Mouse (Mus musculus) gastrocnemius, adult 18-20 months (tissue): ENCODE results near the gene Ptprm. TPM values are rescaled to one million over a fixed set of nuclear protein-coding genes. Genes with fewer than 3 reads are reported as not detected.

Experiments used
- DNase-seq: peaks from one replicate; pipeline ENCODE4 v3.0.0; 2021; ENCODE audit warnings: low spot score
- microRNA-seq: library from miRNA; unstranded; fragments of <30 nt; microRNA quantifications from one replicate; pipeline ENCODE4 v1.2.0, GENCODE M21; 2021
- total RNA-seq, 2 experiments: library from RNA; stranded (reverse); gene quantifications; 2 replicates each; pipeline ENCODE4 v1.2.3; 2021

Gene Ptprm
- total RNA-seq, 2 experiments from 2014 or later: 24.8 to 24.9 TPM

- no peak for DNase-seq
These were observed 667.4 kb downstream of the Ptprm start for GRCm38 (mm10) chr17:66686701-66687489.

- DNase-seq: no peak
These were observed 670.8 kb downstream of the Ptprm start for GRCm38 (mm10) chr17:66683411-66683810.

DNA sequence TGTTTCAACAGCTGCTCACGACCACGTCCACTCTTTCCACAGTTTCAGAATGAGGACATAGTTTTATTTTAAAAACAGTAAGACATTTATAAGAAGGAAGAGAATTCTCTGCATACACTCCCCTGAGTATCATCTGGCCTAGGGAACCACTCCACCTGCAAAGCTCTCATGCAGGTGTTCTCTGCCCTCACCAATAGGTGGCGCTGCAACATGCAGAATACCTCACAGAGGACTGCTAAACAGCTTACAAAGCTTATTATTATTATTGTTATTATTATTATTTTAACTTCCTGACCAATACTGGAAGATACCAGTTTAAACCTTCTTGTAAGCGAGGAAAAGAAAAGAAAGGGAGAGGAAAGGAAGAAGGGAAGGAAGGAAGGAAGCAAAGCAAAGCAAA lies 673.6 kb downstream of the Ptprm start:
- peak; percentile 54 for DNase-seq

DNA sequence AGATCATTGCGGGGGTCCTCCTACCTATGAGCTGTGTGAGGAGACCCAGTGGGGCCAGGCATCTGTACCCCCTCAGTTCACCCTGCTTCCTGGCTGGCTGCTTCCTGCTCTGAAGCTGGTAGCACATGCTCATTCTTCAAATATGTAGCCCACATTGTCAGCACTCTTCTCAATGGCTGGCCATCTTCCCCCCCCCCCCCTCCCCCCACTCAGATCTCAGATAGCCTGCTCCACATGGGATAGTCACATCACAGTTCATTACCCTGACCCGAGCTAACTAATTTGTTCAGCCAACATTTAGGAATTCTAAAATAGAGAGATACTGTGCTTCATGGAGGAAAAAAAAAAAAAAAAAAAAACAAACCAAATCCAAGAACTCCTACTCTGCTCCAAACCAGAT lies 679.6 kb downstream of the Ptprm start:
- DNase-seq: no peak

GRCm38 (mm10) chr17:66671715-66672230 lies 682.5 kb downstream of the Ptprm start:
- no peak for DNase-seq

DNA sequence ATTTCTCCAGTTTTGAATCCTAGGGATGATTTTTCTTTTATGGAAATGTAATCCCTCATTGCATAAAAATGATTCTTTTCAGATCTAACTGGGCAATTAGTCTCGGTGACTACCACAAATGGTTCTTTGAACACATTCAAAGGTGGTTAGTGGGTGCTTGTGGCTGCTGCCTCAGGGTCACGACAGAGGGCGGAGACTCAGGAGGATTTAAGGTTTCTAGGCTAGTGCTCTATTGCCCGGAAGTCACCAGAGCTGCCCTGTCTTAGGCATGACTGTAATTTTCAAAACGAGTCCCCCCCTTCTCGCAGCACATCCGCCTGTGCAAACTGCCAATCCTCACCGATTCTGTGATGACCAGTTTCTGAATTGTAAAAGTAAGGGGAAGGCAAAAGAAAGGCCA lies 683.0 kb downstream of the Ptprm start:
- DNase-seq: no peak

- DNase-seq: no peak
These were observed 688.5 kb downstream of the Ptprm start for GRCm38 (mm10) chr17:66665791-66666190.

DNA sequence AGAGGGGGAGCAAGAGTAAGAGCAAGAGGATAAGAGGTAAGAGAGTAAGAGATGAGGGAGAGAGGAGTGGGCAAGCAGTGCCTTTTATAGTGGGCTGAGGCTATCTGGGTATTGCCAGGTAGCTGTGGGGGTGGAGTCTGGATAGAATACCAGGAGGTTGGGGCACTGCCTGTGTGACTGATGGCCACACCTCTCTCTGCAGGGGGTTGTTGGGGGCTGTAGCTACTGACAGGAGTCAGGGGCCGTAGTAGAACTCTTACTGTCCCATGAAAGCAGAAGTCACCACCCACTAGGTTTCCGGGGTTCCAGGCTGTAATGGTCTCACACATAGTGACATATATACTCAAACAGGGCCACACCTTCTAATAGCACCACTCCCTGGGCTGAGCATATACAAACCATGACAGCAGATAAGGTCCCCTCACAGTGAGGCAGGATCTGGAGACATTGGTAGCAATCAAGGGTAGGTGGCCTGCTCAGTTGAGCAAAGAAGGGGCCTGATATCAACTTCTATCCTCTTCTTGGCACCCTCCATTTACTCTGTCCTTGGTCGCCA lies 689.0 kb downstream of the Ptprm start:
- DNase-seq: no peak

DNA sequence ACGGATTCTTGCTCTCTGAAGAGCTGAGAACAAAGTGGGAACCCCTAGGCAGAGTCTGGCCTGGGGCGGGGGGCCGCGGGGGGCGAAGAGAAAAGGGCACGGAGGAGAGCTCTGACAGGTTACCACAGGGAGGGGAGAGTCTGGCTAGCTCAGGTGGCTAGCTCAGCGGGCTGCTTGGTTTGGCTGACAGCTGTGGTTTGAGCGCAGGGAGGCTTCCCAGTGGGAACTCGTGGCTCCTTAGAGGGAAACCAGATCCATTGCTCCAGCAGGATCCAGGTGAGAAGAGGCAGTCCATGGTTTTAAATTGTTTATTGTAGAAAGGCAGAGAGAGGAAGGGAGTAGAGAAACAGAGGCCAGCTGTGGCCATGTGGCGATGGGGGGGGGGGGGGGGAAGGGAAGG lies 689.5 kb downstream of the Ptprm start:
- DNase-seq: no peak

DNA sequence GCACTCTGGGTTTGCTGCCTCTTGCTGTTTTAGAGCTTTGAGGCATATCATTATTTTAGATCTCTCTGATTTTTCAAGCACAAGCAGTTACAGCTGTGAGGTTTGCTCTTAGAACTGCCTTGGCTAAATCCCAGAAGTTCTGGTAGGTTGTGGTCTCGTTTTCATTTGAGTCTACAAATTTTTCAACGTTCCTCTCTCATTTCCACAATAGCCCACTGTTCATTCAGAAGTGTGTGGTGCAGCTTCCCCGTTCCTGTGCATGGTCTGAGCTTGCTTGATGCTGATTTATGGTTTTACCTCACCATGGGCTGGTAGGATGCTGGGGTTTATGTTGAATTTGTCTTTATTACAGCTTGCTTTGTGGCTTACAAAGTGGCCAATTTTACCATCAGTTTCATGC lies 695.0 kb downstream of the Ptprm start:
- DNase-seq: no peak

DNA sequence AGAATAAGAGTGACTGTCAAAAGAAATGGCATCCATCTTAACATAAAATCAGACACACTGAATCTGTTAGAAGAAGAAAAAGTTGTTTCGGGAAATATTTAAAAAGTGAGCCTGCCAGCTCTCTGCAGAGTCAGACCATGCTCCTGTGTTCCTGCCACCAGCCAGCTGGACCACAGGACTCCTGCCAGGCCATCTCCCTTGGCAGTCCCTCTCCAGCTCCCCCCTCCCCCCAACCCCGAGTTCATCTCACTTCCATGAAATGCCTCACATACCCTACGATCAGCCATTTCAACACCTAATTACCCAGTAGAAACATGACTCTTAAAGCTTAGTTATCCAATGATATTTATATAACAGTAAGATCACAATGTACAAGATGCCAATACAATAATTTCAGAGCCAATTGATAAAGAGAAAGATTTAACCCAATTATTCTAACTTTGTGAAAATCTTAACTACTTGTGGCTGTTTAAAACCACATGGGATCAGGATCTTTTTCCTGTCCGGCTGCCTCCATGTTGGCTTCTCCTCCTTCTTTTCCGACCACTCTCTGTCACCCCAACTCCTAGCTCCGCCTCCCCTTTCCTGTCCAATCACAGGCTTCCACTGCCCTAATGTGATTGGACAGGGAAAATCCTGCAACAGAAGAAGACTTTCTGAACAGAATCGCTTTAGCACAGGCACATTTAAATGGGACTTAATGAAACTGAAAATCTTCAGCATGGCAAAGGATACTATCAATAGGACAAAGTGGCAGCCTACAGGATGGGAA lies 716.1 kb downstream of the Ptprm start:
- no peak for DNase-seq

- no peak for DNase-seq
These were observed 734.1 kb downstream of the Ptprm start for GRCm38 (mm10) chr17:66619996-66620656.

DNA sequence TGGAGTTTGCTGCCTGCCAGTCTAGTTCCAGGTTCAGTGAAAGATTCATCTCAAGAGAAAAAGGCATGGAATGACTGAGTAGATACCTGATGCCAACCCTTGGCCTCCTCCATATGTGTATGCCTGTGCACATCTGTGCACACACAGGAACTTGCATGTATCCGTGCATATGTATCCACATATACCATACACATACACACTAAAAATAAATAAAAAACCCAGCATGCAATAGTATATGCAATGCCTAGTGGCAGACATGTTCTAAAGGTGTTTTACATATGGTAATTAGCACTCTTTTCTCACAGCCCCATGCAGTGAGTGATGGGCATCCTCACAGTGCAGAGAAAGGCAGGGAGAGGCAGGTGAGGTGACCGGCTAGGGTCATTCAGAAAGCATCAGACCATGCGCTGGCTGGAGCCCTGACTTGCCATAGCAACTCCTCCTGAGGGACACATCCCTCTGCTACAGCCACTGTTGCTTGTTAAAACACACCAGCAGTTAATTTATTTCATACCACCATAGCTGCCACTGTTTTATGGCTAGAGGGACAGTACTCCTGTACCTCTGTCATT lies 734.9 kb downstream of the Ptprm start:
- no peak for DNase-seq

Small RNA genes lying within 50 kb of the gene (microRNA-seq; reads per million reads assigned to microRNA genes)
- not detected for gene Mir5709
